Mouse (Mus musculus): ENCODE data around the gene Gm21874. TPM values are rescaled to one million over a fixed set of nuclear protein-coding genes. Genes with fewer than 3 reads are reported as not detected.
"Not testable (repeated sequence)": the region's sequence is repeated elsewhere in the genome, so short reads cannot be mapped to it uniquely, and the experiment has no call there.

The Gm21874 gene
- not detected for total RNA-seq (2021)
- long read RNA-seq, experiment 1 = 0 reads
- long read RNA-seq, experiment 2 = 0 reads

DNA sequence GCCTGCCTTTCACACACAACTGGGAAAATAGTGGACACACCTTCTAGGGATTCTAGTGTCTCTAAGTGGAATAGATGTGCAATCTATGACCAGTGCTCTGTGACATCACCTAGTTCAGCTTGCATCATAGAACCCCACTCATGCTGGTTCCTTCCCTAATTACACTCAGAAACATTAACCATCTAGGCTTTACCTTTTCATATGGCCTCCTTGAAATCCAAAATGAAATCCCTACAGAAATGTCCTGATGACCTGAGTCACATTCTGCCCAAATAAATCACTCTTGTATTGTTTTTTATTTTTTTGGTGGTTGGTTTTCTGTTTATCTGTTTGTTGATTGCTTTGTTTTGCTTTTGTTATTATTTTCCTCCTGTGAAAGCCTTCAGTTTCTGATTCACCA is at the start of gene Gm21874:
Gm21874 (minus strand) TSS at position 101 of the 400 bp plus-strand sequence.
- intact Hi-C loops (cut with DNase I; ENCODE audit: low total_unique reads); DNase-seq: not testable (repeated sequence)

Other genes with a start within 250 kb of the Gm21874 start
- not detected for gene Gm21721, start 214.0 kb downstream of the Gm21874 start, total RNA-seq (2021)
- gene Gm21812, start 69.0 kb downstream of the Gm21874 start, total RNA-seq (2021) = not detected

Measured in gastrocnemius, postnatal 14 days (tissue).